10 mouse cellular contexts compared by ENCODE assay signal in genomic region chr11:4989187-4989586, GRCm38 (mm10). TPM values are rescaled to one million over a fixed set of nuclear protein-coding genes. Genes with fewer than 3 reads are reported as not detected.
DNase-seq lines count a peak whose midpoint lies in the region; ATAC-seq lines count a peak whose summit lies in the region.
"Had no signal": no experiment of that assay in that cellular context is flagged by ENCODE, and none has a peak within 500 bp of the region (broad histone marks: within the 10 kb centered on the region; RNA-seq: fewer than 3 reads in every experiment).

No protein-coding gene starts in this region.

- H3K27ac ChIP-seq in forebrain, embryonic 12.5 days = no peak overlapping the region
- H3K27ac ChIP-seq: neural tube, embryonic 12.5 days had no signal

- ATAC-seq in forebrain, embryonic 12.5 days (ENCODE audit: low FRiP score) = no peak

- peaks cover 16% of the 10 kb centered on the region for H3K4me1 ChIP-seq in forebrain, embryonic 12.5 days

- DNase-seq in gastrocnemius, postnatal 25 days = peak; percentile 26
- DNase-seq in gastrocnemius, postnatal 14 days = no peak
- peak; percentile 40 to 52 for DNase-seq in spleen, adult 18-20 months
- DNase-seq in spleen, adult 12 weeks (ENCODE audit: low spot score) = no peak
- peak; percentile 67 for DNase-seq in naive thymus-derived CD4-positive, alpha-beta T cell, adult 2 months (ENCODE audit: low read depth)
- no peak for DNase-seq in left cerebral cortex, adult 11 months (ENCODE audit: low spot score)
- DNase-seq in urinary bladder, postnatal 25 days (ENCODE audit: low spot score) = no peak
- DNase-seq: heart, postnatal 36 days had no signal

- 0 out of 2 replicates have a peak, but pooled peaks cover 3% of the 10 kb centered on the region for H3K36me3 ChIP-seq in forebrain, embryonic 12.5 days (replicated peaks)

- no peaks in the 10 kb centered on the region for H3K27me3 ChIP-seq in forebrain, embryonic 12.5 days
- H3K27me3 ChIP-seq: neural tube, embryonic 12.5 days had no signal

- 85% methylated on average over 3 of the region's 3 CpGs for WGBS in forebrain, embryonic 12.5 days

- no peak overlapping the region for H3K4me2 ChIP-seq in forebrain, embryonic 12.5 days
- H3K4me2 ChIP-seq: neural tube, embryonic 12.5 days had no signal

- no peaks in the 10 kb centered on the region for H3K9me3 ChIP-seq in forebrain, embryonic 12.5 days
- H3K9me3 ChIP-seq: neural tube, embryonic 12.5 days had no signal

- intact Hi-C loops in gastrocnemius, postnatal 14 days (cut with DNase I; ENCODE audit: low total_unique reads) = no loop called here

- H3K9ac ChIP-seq in forebrain, embryonic 12.5 days = no peak overlapping the region
- H3K9ac ChIP-seq: neural tube, embryonic 12.5 days had no signal

- no peak overlapping the region for H3K4me3 ChIP-seq in forebrain, embryonic 12.5 days (replicated peaks)
- H3K4me3 ChIP-seq: neural tube, embryonic 12.5 days had no signal

RNA-seq across cellular contexts. Expression of gene Ap1b1, which starts 2.6 kb away (rescaled TPM):
- total RNA-seq in gastrocnemius, postnatal 25 days (2021) = 10 to 100 TPM; 31.0 to 36.4 TPM
- 10 to 100 TPM; 31.6 to 41.1 TPM for total RNA-seq in gastrocnemius, postnatal 14 days (2021)
- polyA plus RNA-seq in forebrain, embryonic 12.5 days (2016; fragmentation: Nextera tagmentation; extraction: Ambion mirVana) = 67.9 and 76.7 TPM in 2 replicates

RNA-seq across cellular contexts. Expression of gene Nefh, which starts 41.3 kb away (rescaled TPM):
- total RNA-seq in gastrocnemius, postnatal 25 days (2021) = not detected
- total RNA-seq in gastrocnemius, postnatal 14 days (2021) = under 1 TPM; 0.13 to 0.21 TPM
- polyA plus RNA-seq in forebrain, embryonic 12.5 days (2016; fragmentation: Nextera tagmentation; extraction: Ambion mirVana) = 0.36 and 0.47 TPM in 2 replicates
- total RNA-seq: heart, postnatal 36 days had no signal

Comparison
In these comparisons a context has a peak if more than half of its experiments do, and no peak if none do; other contexts are left out.
1. DNase-seq: peak in gastrocnemius, postnatal 25 days (single experiment), spleen, adult 18-20 months (2 of 2) and naive thymus-derived CD4-positive, alpha-beta T cell, adult 2 months (single experiment); none in gastrocnemius, postnatal 14 days (single experiment), spleen, adult 12 weeks (single experiment), left cerebral cortex, adult 11 months (single experiment) and urinary bladder, postnatal 25 days (single experiment).